Mouse (Mus musculus): ENCODE measurements around the gene Tma7.

- TF ChIP-seq GATA1 (IDR thresholded peaks at IDR 0.05; ENCODE audit: borderline replicate concordance, low read length) = no peak
- no peak for TF ChIP-seq FLI1 (IDR thresholded peaks at IDR 0.05; ENCODE audit: low read length)
Observed at GRCm38 (mm10) chr9:109090446-109090845, 8.1 kb upstream of the Tma7 start.
